Mouse (Mus musculus) large intestine, adult 2 months (tissue): ENCODE data around the gene Rap1gap. TPM values are rescaled to one million over a fixed set of nuclear protein-coding genes. Genes with fewer than 3 reads are reported as not detected.

Experiments
- DNase-seq: peaks from one replicate; pipeline ENCODE4 v3.0.0-alpha.2; 2012; ENCODE audit warnings: low read depth, low spot score
- WGBS: fragments of 180-500 bp; shearing (Covaris S2); methylation state at CpG from one replicate; pipeline ENCODE4 v1.1.7; 2018; 5-methylcytosine and 5-hydroxymethylcytosine counted together
- polyA plus RNA-seq: library from polyadenylated mRNA; depleted of rRNA; stranded (reverse); fragments of >200 nt; gene quantifications from 2 replicates; pipeline ENCODE4 v1.2.3, GENCODE M21; 2012

Gene Rap1gap
- polyA plus RNA-seq, 1 experiment, result 45.2 TPM

DNA sequence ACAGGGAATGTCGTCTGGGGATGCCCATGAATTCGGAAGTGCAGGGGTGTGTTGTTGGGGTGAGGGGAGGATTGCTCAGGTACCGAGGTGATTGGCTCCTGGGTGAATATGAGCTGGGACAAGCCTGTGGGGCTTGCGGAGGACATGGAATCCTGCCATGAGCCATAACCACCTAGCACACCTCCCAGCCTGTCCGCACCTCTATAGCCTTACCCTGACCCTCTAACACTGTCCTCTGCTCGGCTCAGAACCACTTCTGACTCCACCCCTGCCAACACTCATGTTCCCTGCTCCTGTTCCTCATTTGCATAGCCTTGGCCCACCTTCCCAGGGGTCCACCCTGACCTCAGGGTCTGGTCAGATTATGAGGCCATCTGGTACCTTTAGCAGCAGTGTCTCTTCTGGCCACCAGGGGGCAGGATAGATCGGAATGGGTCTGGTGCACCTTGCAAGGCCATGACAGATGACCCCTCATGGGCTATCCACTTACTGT, 18.5 kb downstream of the Rap1gap start:
- 41% methylated on average over 7 of the region's 7 CpGs for WGBS
- DNase-seq, result no peak

- WGBS, result 28% methylated on average over 9 of the region's 9 CpGs
- DNase-seq, result no peak
Measured at GRCm38 (mm10) chr4:137684830-137685343, 20.4 kb downstream of the Rap1gap start.

- 51% methylated on average over 5 of the region's 5 CpGs for WGBS
- DNase-seq, result no peak
Measured at GRCm38 (mm10) chr4:137686303-137686702, 21.8 kb downstream of the Rap1gap start.

DNA sequence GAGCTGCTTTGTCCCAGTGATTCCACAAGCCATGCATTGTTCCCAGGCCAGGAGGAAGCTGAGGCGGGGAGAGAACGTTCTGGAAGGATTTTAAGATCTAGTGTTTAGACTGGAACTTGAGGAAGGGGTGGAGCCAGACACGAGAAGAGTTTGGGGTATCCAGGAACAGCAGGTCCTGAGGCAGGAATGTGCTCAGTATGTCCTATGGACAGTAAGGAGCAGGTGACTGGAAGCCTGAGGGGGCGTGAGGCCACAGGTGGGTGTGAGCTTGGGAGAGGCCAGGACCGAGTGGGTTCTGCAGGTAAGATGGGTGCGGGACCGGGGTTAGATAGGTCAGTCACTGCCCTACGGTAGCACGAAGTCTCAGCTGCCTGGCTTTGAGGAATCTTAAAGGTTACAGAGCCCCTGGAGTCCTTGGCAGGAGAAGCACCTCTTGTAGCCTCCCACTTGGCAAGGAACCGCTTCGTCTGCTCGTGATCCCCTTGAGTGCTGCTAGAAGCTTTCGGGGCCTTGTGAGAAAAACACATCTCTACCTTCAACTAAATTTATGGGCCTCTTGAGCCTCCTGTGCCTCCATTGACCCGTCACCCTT, 22.8 kb downstream of the Rap1gap start:
- WGBS, result 59% methylated on average over 14 of the region's 14 CpGs
- no peak for DNase-seq

- DNase-seq, result no peak
- WGBS, result 39% methylated on average over 10 of the region's 10 CpGs
Measured at GRCm38 (mm10) chr4:137692107-137692902, 27.8 kb downstream of the Rap1gap start.

GRCm38 (mm10) chr4:137695300-137695699, 30.8 kb downstream of the Rap1gap start:
- WGBS, result 51% methylated on average over 8 of the region's 8 CpGs
- no peak for DNase-seq

DNA sequence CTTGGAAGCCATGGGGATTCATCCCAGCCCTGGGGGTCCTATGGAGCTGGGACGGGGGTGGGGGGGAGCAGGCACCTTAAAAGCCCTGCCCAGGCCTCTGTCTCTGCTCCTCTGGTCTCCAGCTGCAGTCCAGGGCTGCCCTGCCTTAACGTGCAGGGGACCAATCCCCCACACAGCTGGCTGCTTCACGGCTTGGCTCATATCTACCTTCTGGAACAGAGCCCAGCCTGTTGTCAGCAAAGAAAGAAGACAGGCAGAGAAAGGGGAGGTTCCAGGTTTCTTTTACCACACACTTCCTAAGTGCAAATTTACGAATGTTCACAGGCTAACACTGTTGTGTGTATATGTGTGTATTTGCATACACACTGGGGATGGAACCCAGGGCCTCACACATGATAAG, 31.4 kb downstream of the Rap1gap start:
- DNase-seq, result no peak
- 14% methylated on average over 4 of the region's 4 CpGs for WGBS

- WGBS, result 71% methylated on average over 13 of the region's 13 CpGs
- no peak for DNase-seq
Measured at GRCm38 (mm10) chr4:137697156-137697885, 32.8 kb downstream of the Rap1gap start.

GRCm38 (mm10) chr4:137698076-137698985, 33.8 kb downstream of the Rap1gap start:
- DNase-seq, result no peak
- WGBS, result 26% methylated on average over 7 of the region's 7 CpGs

- WGBS, result 49% methylated on average over 21 of the region's 21 CpGs
Measured at GRCm38 (mm10) chr4:137699264-137700211, 35.0 kb downstream of the Rap1gap start.

GRCm38 (mm10) chr4:137700960-137701359, 36.4 kb downstream of the Rap1gap start:
- 36% methylated on average over 6 of the region's 6 CpGs for WGBS

More at GRCm38 (mm10) chr4:137699264-137700211, 35.0 kb downstream of the Rap1gap start:
- no peak for DNase-seq

DNA sequence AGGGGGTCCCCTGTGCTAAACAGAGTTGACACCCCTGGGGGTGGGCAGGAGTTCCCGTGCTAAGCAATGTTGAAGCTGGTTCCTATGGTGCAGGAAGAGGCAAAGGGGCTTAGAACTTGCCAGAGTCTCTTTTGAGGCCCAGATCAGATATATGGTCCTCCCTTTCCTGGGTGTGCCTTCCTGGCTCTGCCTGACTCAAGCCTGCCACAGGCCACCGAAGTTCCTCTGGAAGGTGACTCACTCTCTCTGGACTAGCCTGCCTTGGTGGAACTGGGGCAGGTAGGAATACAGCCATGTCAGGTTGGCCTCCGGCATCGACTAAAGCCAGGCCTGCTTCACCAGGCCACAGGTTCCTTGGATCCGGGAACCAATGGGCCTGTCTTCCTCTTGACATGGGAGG, 38.6 kb downstream of the Rap1gap start:
- 83% methylated on average over 5 of the region's 5 CpGs for WGBS
- DNase-seq, result no peak

More at GRCm38 (mm10) chr4:137700960-137701359, 36.4 kb downstream of the Rap1gap start:
- DNase-seq, result no peak

- 77% methylated on average over 2 of the region's 2 CpGs for WGBS
Measured at GRCm38 (mm10) chr4:137704561-137704960, 40.0 kb downstream of the Rap1gap start.

DNA sequence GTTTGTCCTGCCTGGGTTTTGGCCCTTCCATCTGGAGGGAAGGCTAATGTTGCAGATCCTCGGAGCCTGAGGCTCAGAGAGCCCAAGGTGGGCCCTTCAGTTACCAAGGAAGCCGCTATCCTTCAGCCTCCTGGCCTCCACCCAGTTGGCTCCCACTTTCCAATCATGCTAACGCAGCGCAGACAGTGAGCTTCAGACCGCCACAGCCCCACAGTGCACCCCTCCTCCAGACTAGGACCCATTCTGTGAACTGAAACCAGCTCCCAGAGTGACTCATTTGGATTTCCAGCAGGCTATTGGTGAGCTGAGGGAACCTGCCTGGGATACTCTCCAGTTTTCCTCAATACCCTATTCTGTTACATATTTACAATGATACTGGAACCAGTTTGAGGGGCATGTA, 40.9 kb downstream of the Rap1gap start:
- DNase-seq, result no peak
- 65% methylated on average over 5 of the region's 5 CpGs for WGBS

More at GRCm38 (mm10) chr4:137704561-137704960, 40.0 kb downstream of the Rap1gap start:
- DNase-seq, result no peak

- no peak for DNase-seq
- WGBS, result 33% methylated on average over 7 of the region's 7 CpGs
Measured at GRCm38 (mm10) chr4:137706510-137706909, 42.0 kb downstream of the Rap1gap start.

DNA sequence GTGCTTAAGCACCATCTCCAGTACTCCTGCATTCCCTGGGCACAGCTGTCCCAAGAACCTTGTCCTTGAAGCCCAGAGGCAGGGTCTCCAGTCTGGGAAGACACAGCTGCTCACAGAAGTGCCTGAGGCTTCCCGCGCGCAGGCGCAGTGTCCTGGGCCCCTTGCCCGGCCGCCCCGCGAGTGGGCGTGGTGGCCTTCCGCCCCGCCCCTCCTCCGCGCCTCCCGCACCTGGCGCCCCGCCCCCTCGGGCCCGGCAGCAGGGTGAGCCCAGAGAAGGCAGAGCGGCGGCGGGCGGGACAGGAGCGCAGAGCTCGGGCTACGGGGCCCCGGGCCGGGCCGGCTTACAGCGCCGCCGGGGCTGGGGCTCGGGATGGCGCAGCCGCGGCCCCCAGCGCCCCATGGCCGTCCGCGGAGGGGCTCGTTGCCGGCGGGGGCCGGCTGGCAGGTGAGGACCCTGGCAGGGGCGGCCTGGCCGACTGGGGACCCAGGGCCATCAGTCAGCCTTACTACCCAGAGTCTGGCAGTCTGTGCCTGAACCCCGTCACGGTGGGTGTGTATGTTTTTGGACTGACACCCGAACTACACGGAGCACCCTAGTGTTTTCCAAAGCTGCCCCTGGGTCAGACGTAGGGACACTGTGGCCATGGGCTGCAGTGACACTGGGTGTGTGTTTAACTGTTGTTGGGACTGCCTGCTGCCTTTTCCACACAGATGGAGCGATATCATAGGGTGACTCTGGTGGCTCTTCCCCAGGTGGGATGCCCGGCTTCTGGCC, 42.9 kb downstream of the Rap1gap start:
- DNase-seq, result no peak
- 4% methylated on average over 52 of the region's 52 CpGs for WGBS

- 29% methylated on average over 13 of the region's 13 CpGs for WGBS
- DNase-seq, result no peak
Measured at GRCm38 (mm10) chr4:137712963-137713362, 48.4 kb downstream of the Rap1gap start.
